Mouse (Mus musculus) layer of hippocampus, postnatal 36 days (tissue): Measurements from ENCODE around the gene Itga10. TPM values are rescaled to one million over a fixed set of nuclear protein-coding genes. Genes with fewer than 3 reads are reported as not detected.
A peak's percentile ranks its signal among the peaks of the same experiment; 100 is the strongest.
"Not testable (repeated sequence)": the region's sequence is repeated elsewhere in the genome, so short reads cannot be mapped to it uniquely, and the experiment has no call there.

Source experiments
- DNase-seq, 2 experiments: peaks; one replicate each; pipeline ENCODE4 v3.0.0; 2022
- total RNA-seq, 2 experiments: library from RNA; stranded (reverse); gene quantifications; 2 replicates each; pipeline ENCODE4 v1.2.3; 2021

The Itga10 gene
- total RNA-seq, 2 experiments from 2014 or later: 2.4 to 3.4 TPM

DNA sequence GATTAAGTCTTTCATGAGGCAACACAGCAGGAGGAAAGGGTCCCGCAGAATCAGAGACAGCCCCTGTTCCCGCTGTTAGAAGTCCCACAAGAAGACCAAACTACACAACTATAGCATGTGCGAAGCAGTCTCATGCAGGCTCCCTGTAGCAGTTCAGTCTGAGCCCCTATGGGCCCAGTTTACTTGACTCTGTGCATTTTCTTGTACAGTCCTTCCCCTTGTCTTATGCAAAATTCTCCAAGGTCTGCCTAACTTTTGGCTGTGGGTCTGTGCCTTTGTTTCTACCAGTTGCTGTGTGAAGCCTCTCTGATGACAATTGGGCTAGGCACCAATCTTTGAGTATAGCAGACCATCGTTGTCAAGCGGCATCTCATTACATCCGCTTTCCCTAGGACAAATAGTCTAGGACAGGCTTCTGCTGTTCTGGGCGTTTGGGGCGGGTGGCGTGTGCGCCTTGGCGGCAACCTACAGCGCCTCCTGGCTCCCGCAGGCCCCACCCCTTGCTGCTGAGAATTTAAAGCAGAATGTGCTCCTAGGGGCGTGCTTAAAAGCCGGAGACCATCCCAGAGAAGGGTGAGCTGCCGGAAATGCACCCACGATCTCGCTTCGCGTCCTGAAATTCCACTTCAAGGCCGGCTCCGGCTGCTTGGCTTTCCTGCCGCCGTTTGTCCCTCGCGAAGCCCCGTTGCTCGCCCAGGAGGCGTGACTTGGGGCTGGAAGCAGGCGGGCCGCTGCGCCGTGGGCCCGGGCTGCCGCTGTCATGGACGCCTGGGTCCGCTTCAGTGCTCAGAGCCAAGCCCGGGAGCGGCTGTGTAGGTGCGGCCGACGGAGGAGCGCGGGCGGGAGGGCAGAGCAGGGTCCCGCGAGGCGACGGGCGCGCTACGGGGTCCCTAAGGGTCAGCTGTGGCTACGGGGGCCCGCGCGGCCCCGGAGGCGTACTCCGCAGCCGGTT, 10.2 kb upstream of the Itga10 start, which contains the start of the genes Pex11b and Gm42957:
Gene Pex11b, plus strand, starts transcription at position 449 of the 952 bp plus-strand sequence.
Gene Gm42957, plus strand, starts transcription at position 547 of the 952 bp plus-strand sequence.
- DNase-seq: peak; percentile 88 to 89

DNA sequence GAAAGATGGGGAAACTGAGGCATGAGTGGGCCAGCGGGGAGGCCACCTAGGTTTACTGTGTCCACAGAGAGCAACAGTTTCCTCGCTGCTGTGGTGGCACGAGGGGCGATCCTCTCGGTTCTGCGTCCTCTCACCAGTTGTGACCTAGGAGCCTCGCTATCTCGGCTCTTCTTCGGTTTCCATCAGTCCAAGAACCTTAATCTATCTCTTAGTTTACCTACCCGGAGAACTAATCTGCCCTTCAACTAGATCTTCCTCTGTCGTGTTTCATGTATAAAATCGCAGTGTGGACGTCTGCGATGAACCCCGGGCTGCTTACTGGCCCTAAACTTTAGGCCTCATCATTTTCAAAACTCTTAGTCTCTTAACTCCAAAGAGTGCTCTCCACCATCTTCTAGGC, 9.5 kb upstream of the Itga10 start:
- no peak for DNase-seq

DNA sequence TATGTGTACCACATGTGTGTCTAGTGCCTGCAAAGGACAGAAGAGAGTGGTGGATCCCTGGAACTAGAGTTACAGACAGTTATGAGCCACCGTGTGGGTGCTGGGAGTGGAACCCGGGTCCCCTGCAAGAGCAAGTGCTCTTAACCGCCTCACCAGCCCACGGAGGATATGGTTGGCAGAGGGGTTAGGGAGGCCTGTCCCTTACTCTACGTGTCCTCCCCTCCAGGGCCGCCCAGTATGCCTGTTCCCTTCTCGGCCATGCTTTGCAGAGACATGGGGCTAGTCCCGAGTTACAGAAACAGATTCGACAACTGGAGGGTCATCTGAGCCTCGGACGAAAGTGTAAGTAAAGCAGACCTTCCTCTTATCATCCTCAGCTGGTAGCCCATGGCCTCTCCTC, 8.9 kb upstream of the Itga10 start:
- no peak for DNase-seq

DNA sequence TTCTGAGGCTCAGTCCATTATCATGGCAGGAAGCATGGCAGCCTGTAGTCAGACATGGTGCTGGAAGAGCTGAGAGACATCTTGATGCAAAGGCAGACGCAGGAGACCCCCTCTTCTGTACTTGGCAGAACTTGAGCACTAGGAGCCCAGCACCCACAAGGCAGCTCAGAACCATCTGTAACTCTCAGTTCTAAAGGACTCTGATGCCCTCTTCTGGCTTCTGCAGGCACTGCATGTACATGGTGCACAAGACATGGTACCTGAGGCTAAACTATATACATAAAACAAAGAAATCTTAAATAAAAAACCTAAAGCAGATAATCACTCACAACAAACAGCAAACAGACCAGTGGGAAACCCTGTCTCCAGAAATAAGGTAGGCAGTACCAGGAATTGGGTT, 6.2 kb upstream of the Itga10 start:
- peak; percentile 27 to 37 for DNase-seq

- DNase-seq: no peak
Observed at GRCm38 (mm10) chr3:96647365-96647764, 2.0 kb downstream of the Itga10 start.

DNA sequence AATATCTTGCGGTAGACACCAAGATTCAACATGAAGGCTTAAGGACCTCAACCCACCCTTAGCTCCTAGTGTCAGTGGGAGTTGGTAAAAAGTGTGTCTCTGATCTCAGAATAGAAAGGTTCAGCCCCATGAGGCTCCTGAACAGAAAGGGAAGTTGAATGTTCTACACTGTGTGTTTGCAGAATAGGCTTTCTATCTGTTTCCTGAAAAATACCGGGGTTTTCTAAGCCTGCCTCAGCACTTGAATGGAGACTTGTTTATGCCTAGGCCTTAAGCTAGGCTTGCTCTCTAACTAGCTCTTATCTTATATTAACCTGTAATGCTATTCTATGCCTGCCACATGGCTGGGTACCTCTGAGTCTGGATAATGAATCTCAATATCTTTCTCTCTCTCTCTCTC, 15.5 kb downstream of the Itga10 start:
- no peak for DNase-seq

DNA sequence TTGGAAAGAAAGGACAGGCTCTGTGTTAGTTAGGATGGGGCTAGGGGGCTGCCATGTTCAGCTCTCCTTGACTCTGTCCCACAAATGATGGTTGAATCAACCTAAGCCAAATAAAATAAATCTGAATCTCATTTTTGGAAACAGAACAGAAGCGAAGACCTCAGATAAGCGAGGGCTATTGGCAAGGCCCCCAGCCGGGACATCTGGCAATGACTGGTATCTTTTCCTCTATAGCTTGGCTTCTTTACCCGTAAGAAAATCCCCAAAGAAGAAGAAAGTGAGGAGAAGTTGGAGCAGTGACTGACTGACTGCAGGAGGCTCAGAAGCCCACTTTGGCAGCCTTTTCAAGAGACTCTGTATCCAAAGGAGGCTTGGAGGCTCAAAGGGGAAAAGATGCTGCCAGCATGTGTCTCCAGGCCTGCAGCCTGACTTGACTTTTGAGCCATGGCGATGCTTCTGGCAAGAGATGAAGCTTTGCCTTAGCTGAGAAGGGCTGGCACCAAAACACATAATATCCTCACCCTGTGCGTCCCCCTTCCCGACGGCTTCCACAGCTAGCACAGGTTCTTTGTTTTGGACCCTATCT, 17.4 kb downstream of the Itga10 start:
- no peak for DNase-seq

DNA sequence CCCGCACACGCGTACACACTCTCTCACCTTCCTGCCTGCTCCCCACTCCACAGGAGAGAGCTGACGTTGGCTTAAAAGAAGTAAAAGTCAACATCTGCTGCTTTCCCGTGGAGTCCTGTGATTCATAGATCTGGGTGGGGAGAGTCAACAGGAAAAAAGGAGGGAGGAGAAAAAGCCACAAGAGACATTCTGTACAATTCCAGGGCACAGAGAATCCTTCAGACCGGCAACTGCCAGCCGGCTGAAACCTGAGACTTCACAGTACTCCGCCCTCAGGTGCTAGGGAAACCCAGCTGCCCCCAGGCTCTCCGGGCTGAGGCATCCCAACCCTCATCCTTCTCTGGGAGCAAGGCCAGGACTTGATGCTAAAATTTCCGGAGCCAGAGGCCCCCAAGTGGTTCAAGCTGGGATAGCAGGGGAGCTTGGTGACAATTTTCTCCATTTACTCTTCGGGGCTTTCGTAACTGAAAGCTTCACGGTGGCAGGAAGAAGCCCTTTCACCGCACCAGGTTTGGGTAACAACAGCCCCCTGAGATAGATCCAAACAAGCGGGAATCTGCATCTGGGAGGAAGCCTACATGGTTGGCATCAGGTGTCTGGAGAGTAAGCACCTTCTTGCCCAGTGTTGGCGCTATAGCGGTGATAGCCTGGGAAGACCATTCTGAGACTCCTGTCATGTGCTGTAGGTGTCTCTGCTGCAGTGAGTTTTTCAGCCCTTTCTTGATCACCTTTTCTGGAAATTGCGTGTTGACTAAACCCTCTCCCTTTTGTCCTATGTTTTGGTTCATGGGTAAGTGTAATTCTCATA, 18.3 kb downstream of the Itga10 start:
- DNase-seq: peak; percentile 82 to 86

GRCm38 (mm10) chr3:96665732-96666363, 20.5 kb downstream of the Itga10 start:
- not testable (repeated sequence) for DNase-seq

DNA sequence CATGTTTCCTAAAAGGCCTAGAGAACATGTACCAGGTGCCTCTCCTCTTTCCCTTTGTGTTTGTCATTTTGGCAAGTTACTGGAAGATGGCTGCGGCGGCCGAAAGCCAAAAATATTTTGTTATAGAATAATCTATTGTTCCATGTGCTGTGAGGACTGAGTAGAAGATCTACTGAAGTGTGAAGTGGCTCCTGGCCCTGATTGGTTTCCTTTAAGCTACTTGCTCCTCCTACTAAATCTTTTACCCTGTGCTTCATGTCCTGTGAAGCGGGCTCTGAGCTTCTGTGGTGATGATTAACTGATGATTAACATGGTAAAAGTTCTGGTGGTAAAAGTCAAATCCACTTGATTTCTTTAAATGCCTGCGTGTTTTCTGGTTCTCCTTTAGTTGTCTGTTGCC, 21.5 kb downstream of the Itga10 start:
- no peak for DNase-seq

GRCm38 (mm10) chr3:96667316-96667715, 21.9 kb downstream of the Itga10 start:
- no peak for DNase-seq

DNA sequence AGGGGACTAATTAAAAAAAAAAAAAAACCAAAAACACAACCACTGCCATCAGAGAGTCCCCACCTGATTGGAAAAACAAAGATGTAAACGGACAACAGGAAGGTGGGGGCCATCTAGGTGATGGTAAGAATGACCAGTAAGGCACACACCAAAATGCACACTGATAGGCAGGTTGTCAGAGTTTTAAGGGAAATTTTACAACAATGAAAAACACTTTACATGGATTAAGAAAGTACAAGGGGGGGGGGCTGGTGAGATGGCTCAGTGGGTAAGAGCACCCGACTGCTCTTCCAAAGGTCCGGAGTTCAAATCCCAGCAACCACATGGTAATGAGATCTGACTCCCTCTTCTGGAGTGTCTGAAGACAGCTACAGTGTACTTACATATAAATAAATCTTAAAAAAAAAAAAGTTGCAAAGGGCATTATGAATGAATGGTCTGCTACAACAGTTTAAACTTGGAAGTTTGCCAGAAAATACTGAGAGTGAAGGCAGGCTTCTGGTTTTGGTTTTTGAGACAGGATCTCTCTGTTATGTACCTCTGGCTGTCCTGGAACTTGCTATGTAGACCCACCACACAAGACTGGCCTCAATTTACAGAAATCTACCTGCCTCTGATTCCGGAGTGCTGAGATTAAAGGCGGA, 23.2 kb downstream of the Itga10 start:
- DNase-seq: no peak

- DNase-seq: peak; percentile 71 to 75
Observed at GRCm38 (mm10) chr3:96669727-96670468, 24.5 kb downstream of the Itga10 start, which contains the start of gene Ankrd35. Gene Ankrd35, plus strand, starts transcription at chr3:96670131.

DNA sequence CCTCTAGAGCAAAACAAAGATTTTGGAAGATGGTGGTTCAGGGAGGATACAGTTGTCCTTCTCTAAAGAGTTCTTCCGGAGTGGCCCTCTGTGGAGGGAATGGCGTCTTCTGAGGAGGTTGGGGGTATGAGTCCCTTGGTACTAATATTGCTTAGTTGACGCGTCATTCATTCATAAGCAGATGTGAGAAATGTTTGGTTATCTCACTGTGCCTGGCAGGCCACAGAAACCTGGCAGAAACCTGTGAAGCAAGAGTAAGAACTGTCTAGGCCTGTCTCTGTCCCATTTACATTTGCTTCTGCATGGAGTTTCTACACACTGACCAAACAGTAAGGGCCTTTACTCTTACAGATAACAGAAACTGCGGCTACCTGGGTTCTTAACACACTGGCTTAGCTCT, 26.1 kb downstream of the Itga10 start:
- DNase-seq: no peak

DNA sequence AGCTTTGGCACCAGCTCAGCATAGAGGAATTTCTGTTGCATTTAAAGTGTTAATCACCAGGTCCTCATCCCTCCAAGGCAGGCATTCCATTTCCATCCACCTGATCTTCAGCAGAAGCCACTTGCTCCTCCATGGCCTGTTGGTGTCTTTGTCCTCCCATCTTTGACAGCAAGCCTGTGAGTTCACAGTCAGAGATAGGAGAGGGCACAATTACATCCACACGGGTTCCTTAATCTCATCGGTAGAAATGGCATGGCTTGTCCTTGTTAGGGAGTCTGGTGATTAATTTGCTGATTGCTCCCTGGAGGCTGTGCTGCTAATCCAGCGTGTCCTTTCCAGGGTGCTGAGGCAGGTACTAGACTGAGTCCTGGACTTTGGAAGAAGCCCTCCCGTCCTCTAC, 28.1 kb downstream of the Itga10 start:
- no peak for DNase-seq

DNA sequence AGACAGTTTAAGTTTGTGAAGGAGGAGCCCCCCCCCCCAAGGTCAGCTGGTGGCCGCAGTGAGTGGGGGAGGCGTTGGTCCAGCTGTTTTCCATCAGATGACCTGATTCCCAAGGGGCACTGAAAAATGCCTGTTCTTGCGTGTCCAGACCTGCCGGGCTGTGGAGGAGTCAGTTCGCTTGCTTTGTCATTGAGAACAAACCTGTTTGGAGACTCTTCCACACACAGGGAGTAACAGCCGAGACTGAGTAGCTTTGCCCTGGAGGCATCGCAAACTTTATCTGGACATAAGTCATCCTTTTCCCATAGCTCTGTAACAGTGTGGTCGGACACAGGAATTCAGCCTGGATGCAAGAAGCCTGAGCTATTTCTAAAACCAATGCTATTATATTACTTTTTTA, 29.1 kb downstream of the Itga10 start:
- DNase-seq: no peak

DNA sequence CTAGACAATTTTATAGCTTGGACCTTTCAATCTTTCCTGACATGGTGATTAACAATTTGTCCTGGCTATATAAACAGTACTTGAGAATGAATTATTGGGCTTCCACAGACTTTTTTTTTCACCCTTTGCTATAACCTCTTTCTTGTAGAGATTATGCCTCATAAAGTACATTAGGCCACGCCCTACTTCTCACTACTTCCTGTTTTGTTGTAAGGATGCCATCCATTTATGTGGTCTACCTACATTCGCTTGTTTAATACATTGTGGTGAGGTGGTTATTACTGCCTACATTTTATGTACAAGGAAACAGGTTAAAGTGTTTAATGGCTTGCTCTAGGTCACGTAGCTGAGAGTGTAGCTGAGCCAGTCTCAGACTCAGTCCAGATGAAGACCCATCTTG, 29.8 kb downstream of the Itga10 start:
- DNase-seq: no peak

- no peak for DNase-seq
Observed at GRCm38 (mm10) chr3:96675690-96676089, 30.3 kb downstream of the Itga10 start.

GRCm38 (mm10) chr3:96678456-96678855, 33.1 kb downstream of the Itga10 start:
- DNase-seq: no peak

DNA sequence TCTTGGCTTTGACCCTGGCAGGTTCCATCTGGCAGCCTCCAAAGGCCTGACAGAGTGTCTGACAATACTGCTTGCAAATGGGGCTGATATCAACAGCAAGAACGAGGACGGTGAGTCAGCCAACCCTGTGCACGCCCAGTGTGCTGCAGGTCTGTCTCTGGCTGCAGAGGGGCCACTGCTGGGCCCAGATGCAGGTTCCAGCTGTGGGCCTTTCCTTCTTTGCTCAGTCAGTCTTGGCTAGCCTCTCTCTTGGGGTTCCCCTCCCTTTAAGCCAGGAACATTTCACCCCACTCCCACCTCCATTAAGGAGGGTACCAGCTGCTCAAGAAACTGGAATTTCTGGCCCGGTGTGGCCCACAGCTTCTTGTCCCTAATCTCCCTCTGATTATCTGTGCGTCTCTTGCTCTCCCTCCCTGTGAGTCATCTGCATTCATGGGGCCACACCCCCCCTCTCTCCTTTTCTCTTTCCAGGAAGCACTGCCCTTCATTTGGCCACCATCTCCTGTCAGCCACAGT, 33.8 kb downstream of the Itga10 start:
- no peak for DNase-seq
